Mouse (Mus musculus): ENCODE measurements at regions not wholly inside any gene's neighbourhood (a gene's known extent, or its start where the extent isn't known, plus 50 kb on each side); places are given as distances from the start of the nearest gene placed in this dataset.

DNA sequence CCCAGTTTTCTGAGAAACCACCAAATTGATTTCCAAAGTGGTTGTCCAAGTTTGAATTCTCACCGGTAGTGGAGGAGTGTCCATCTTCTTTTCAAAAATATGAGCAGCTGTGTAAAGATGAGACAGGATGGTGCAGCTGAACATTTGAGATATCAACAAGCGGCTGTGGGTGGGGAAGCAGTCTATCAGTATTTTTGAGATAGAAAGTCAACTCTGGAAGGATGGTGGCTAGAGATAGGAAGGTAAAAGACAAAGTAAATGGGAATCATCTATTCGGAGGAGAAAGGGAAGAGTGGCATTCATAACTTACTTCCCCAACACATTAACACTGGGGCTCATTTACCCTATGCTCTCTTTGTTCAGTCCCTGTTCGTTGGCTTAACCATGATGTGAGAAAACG, 146.9 kb upstream of the Gmnc start:
- no peak for DNase-seq

DNA sequence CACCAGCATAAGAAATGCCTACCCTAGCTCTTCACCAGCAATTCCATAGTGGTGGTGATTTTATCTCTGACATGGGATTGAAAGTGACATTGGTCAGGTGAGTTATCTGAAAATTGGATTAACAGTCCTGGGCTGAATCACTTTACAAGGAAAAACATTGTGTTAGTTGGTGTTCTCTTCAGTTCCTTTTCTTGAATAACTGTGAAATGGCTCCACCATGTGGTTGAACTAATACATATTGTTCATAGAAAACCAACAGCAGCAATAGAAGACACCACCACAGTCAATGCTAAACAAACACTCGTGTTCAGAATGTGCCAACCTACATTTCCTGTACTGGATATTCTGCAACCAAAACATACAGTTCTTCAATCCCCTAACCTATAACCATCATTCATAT, 147.5 kb upstream of the Gmnc start:
- DNase-seq: no peak

DNA sequence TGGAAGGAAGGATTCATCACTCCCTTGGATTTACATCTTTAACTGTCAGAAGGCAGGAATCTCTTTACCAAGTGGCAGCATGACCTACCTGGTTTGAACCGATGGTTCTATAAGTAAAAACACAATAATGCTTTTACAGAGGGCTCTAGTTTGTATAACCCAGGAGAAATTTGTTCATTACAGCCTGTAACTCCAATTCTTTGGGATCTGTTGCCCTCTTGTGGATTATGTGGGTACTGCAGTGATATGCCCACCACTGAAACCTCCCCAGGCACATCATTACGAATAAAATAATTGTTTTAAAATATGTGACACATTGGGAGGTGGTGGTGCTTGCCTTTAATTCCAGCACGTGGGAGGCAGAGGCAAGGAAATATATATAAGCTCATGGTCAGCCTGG, 148.6 kb upstream of the Gmnc start:
- DNase-seq: peak; percentile 28 to 35

DNA sequence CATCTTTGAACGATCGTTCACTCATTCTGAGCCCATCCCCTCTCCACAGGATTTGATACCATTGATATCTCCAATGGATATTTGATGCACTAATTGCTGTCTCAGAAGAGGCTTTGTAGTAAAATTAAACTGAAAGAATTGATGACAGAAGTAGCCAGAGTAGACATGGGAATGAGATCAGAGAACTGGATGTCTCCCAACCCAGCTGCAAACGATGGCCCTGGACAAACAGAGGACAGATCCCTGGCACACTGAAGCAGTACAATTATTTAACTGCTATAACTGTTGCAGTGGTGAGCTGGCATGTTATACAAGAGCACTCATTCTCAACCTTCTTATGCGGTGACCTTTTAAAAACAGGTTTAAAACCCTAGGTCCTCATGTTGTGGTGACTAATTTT, 151.5 kb upstream of the Ostn start:
- DNase-seq: no peak

DNA sequence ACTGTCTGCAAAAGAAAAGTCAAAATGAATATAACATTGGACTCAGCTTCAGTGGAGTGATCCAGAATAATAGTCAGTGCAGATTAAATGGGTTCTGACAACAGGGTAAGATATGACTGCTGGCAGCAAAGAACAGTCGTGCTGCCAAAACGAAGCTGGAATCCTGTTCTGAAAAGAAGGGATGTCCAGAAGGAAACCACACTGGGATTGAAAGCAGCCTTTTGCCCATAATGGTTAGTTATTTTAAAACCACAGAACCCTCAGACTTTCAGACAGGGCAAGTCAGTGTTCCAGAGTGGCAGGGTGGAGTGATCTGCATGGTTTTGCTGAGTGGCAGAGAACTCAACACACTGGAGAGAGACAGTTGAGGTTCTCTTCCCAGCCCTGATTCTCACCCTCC, 111.6 kb upstream of the Ostn start:
- no peak for DNase-seq
